Mouse (Mus musculus): ENCODE measurements around the gene 4930544D05Rik. TPM values are rescaled to one million over a fixed set of nuclear protein-coding genes. Genes with fewer than 3 reads are reported as not detected.

4930544D05Rik gene
- polyA plus RNA-seq, 1 experiment from 2014 or later = not detected

- H3K27me3 ChIP-seq (replicated peaks; ENCODE audit: control insufficient read depth, insufficient read depth, low read length) = no peaks in the 10 kb centered on the region
- TF ChIP-seq CTCF (IDR thresholded peaks at IDR 0.05; ENCODE audit: low read depth) = peak; percentile 47
- H3K9ac ChIP-seq (ENCODE audit: low read depth, low read length) = peak within 1 kb of the TSS; percentile 94
- peak within 1 kb of the TSS; percentile 98 for H3K27ac ChIP-seq (ENCODE audit: low read depth, low read length)
- peaks cover 33% of the 10 kb centered on the region for H3K36me3 ChIP-seq (ENCODE audit: control insufficient read depth, insufficient read depth)
- no peaks in the 10 kb centered on the region for H3K9me3 ChIP-seq (ENCODE audit: control insufficient read depth)
- under 1% methylated on average over 61 of the region's 63 CpGs for WGBS
- ATAC-seq = peak; percentile 82
- peaks cover 8% of the 10 kb centered on the region; the same call in 1 of the 2 replicates for H3K4me1 ChIP-seq (replicated peaks; ENCODE audit: control insufficient read depth, insufficient read depth, low read length)
- H3K4me2 ChIP-seq (replicated peaks; ENCODE audit: low read depth) = peak within 1 kb of the TSS; percentile 91
- H3K4me3 ChIP-seq (ENCODE audit: low read depth, low read length) = peak within 1 kb of the TSS; percentile 77
These were observed 31.3 kb downstream of the 4930544D05Rik start, which contains the start of the genes Rnf167 and Slc25a11 for GRCm38 (mm10) chr11:70646691-70647650. TSS of gene Rnf167 (plus strand) at chr11:70647235. TSS of gene Slc25a11 (minus strand) at chr11:70647479.

GRCm38 (mm10) chr11:70647716-70648420 lies 32.2 kb downstream of the 4930544D05Rik start:
- Histone ChIP-seq H3K27ac (ENCODE audit: low read depth, low read length) (peak overlapping the region; percentile 98), H3K4me2 (replicated peaks; ENCODE audit: low read depth) (peak overlapping the region; percentile 91), H3K4me3 (ENCODE audit: low read depth, low read length) (peak overlapping the region; percentile 77), H3K9me3 (ENCODE audit: control insufficient read depth) (no peaks in the 10 kb centered on the region), H3K27me3 (replicated peaks; ENCODE audit: control insufficient read depth, insufficient read depth, low read length) (no peaks in the 10 kb centered on the region), H3K9ac (ENCODE audit: low read depth, low read length) (peak overlapping the region; percentile 94), H3K36me3 (ENCODE audit: control insufficient read depth, insufficient read depth) (peaks cover 42% of the 10 kb centered on the region), H3K4me1 (replicated peaks; ENCODE audit: control insufficient read depth, insufficient read depth, low read length) (peaks cover 8% of the 10 kb centered on the region; the same call in 1 of the 2 replicates)
- WGBS = 2% methylated on average over 28 of the region's 28 CpGs
- TF ChIP-seq CTCF (IDR thresholded peaks at IDR 0.05; ENCODE audit: low read depth) = no peak
- peak; percentile 5 for ATAC-seq

GRCm38 (mm10) chr11:70648512-70648911 lies 32.9 kb downstream of the 4930544D05Rik start:
- H3K4me2 ChIP-seq (replicated peaks; ENCODE audit: low read depth) = peak overlapping the region; percentile 91
- WGBS = 45% methylated on average over 4 of the region's 4 CpGs
- peak overlapping the region; percentile 94; the same call in 1 of the 2 replicates for H3K9ac ChIP-seq (ENCODE audit: low read depth, low read length)
- ATAC-seq = no peak
- peak overlapping the region; percentile 77 for H3K4me3 ChIP-seq (ENCODE audit: low read depth, low read length)
- no peaks in the 10 kb centered on the region for H3K9me3 ChIP-seq (ENCODE audit: control insufficient read depth)
- peaks cover 8% of the 10 kb centered on the region; the same call in 1 of the 2 replicates for H3K4me1 ChIP-seq (replicated peaks; ENCODE audit: control insufficient read depth, insufficient read depth, low read length)
- peaks cover 45% of the 10 kb centered on the region for H3K36me3 ChIP-seq (ENCODE audit: control insufficient read depth, insufficient read depth)
- H3K27me3 ChIP-seq (replicated peaks; ENCODE audit: control insufficient read depth, insufficient read depth, low read length) = no peaks in the 10 kb centered on the region
- no peak for TF ChIP-seq CTCF (IDR thresholded peaks at IDR 0.05; ENCODE audit: low read depth)
- peak overlapping the region; percentile 98 for H3K27ac ChIP-seq (ENCODE audit: low read depth, low read length)

GRCm38 (mm10) chr11:70649185-70649734 lies 33.6 kb downstream of the 4930544D05Rik start:
- no peaks in the 10 kb centered on the region for H3K9me3 ChIP-seq (ENCODE audit: control insufficient read depth)
- WGBS = 57% methylated on average over 8 of the region's 8 CpGs
- no peak for ATAC-seq
- no peak for TF ChIP-seq CTCF (IDR thresholded peaks at IDR 0.05; ENCODE audit: low read depth)
- H3K4me2 ChIP-seq (replicated peaks; ENCODE audit: low read depth) = peak overlapping the region; percentile 91
- peaks cover 8% of the 10 kb centered on the region; the same call in 1 of the 2 replicates for H3K4me1 ChIP-seq (replicated peaks; ENCODE audit: control insufficient read depth, insufficient read depth, low read length)
- H3K27ac ChIP-seq (ENCODE audit: low read depth, low read length) = peak overlapping the region; percentile 60
- no peak overlapping the region for H3K4me3 ChIP-seq (ENCODE audit: low read depth, low read length)
- H3K27me3 ChIP-seq (replicated peaks; ENCODE audit: control insufficient read depth, insufficient read depth, low read length) = no peaks in the 10 kb centered on the region
- H3K36me3 ChIP-seq (ENCODE audit: control insufficient read depth, insufficient read depth) = peaks cover 39% of the 10 kb centered on the region
- 0 out of 2 replicates have a peak overlapping the region, but pooled peaks have one; percentile 1 for H3K9ac ChIP-seq (ENCODE audit: low read depth, low read length)

GRCm38 (mm10) chr11:70650322-70651175 lies 34.9 kb downstream of the 4930544D05Rik start:
- TF ChIP-seq CTCF (IDR thresholded peaks at IDR 0.05; ENCODE audit: low read depth) = no peak
- H3K27ac ChIP-seq (ENCODE audit: low read depth, low read length) = peak overlapping the region; percentile 60; the same call in 1 of the 2 replicates
- peaks cover 8% of the 10 kb centered on the region; the same call in 1 of the 2 replicates for H3K4me1 ChIP-seq (replicated peaks; ENCODE audit: control insufficient read depth, insufficient read depth, low read length)
- H3K27me3 ChIP-seq (replicated peaks; ENCODE audit: control insufficient read depth, insufficient read depth, low read length) = no peaks in the 10 kb centered on the region
- H3K4me3 ChIP-seq (ENCODE audit: low read depth, low read length) = no peak overlapping the region
- ATAC-seq = no peak
- no peaks in the 10 kb centered on the region for H3K9me3 ChIP-seq (ENCODE audit: control insufficient read depth)
- 45% methylated on average over 12 of the region's 12 CpGs for WGBS
- peaks cover 30% of the 10 kb centered on the region for H3K36me3 ChIP-seq (ENCODE audit: control insufficient read depth, insufficient read depth)
- no peak overlapping the region for H3K9ac ChIP-seq (ENCODE audit: low read depth, low read length)
- H3K4me2 ChIP-seq (replicated peaks; ENCODE audit: low read depth) = peak overlapping the region; percentile 91

Data from intestine, postnatal 0 days (tissue).